Mouse (Mus musculus) gastrocnemius, adult 8-10 months (tissue): Measurements from ENCODE around the gene Rasa4. TPM values are rescaled to one million over a fixed set of nuclear protein-coding genes. Genes with fewer than 3 reads are reported as not detected.
A peak's percentile ranks its signal among the peaks of the same experiment; 100 is the strongest.
"Not testable (repeated sequence)": the region's sequence is repeated elsewhere in the genome, so short reads cannot be mapped to it uniquely, and the experiment has no call there.

Experiments used
- DNase-seq, 2 experiments: peaks; one replicate each; pipeline ENCODE4 v3.0.0; 2022; ENCODE audit warnings: low spot score in 2 of 2
- total RNA-seq, 4 experiments: library from RNA; stranded (reverse); gene quantifications; 2 replicates each; pipeline ENCODE4 v1.2.4; 2022

Rasa4 gene
- 10 to 100 TPM; 24.6 to 27.4 (median 26.7) TPM for total RNA-seq

DNA sequence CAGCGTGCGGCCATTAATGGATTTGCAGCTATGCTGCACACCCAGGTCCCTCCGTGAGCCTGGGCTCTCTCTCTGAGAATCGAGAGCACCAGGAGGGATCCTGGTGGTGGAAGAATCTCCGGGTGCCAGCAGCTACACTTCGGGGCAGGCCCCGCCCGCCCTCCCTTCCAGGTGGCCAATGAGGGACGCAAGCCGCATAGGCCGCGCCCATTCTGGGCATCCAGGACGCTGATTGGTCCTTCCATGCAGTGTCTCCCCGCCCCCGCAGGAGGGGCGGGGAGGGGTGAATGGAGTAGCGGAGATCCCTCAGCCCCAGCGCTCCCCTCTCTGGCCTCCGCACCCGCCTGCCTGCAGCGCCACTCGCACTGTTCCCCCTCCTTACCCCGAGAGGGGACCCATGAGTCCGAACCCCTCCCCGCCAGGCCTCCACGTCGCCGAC is at the start of gene Rasa4:
Rasa4 (plus strand) TSS at position 248 of the 439 bp plus-strand sequence.
- peak; percentile 94 to 95 for DNase-seq

DNA sequence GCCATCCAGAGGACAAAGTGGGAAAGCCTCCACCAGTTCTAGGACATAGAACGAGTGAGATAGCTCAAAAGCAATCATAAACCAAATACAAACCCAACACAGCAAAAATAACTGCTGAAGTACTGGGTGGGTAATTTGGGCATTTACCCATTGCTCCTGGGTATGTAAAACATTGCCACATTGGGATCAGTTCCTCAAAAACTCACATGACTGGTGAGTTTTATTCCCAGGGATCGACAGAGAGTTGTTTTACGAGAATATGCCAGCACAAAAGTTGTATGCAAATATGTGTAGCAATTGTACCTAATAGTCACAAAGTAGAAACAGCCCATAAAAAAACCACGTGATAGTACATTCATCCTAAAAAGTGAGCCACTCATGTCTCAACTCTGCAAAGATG is 48.8 kb upstream of the Rasa4 start:
- no peak for DNase-seq

DNA sequence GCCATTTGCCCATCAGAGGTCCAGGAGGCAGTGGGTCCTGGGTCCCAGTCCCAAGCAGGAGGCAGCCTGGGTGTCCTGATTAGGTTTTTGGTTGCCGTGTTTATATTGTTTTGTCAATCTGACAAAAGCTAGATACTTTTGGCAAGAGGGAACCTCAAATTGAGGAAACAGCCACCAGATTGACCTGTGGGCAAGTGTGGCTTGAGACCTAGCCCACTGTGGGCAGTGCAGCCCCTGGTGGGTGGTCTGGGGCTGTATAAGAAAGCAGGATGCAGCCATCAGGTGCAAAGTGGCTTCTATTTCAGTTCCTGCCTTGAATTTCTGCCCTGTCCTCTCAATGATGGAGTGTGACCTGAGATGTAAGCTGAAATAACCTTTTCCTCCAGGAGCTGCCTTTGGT is 48.4 kb upstream of the Rasa4 start:
- no peak for DNase-seq

DNA sequence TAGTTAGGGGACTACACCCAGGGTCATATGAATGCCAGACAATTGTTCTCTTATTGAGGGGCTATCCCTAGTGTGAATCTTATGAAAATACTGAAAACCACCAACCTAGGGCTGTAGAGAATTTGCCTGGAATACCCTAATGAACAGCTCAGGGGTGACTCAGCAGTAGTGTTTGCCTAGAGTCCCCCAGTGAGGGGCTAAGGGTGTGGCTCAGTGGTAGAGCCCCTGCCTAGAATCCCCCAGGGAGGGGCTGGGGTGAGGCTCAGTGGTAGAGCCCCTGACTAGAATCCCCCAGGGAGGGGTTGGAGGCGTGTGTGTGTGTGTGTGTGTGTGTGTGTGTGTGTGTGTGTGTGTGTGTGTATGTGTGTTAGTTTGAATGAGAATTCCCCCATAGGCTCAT is 47.0 kb upstream of the Rasa4 start:
- no peak for DNase-seq

DNA sequence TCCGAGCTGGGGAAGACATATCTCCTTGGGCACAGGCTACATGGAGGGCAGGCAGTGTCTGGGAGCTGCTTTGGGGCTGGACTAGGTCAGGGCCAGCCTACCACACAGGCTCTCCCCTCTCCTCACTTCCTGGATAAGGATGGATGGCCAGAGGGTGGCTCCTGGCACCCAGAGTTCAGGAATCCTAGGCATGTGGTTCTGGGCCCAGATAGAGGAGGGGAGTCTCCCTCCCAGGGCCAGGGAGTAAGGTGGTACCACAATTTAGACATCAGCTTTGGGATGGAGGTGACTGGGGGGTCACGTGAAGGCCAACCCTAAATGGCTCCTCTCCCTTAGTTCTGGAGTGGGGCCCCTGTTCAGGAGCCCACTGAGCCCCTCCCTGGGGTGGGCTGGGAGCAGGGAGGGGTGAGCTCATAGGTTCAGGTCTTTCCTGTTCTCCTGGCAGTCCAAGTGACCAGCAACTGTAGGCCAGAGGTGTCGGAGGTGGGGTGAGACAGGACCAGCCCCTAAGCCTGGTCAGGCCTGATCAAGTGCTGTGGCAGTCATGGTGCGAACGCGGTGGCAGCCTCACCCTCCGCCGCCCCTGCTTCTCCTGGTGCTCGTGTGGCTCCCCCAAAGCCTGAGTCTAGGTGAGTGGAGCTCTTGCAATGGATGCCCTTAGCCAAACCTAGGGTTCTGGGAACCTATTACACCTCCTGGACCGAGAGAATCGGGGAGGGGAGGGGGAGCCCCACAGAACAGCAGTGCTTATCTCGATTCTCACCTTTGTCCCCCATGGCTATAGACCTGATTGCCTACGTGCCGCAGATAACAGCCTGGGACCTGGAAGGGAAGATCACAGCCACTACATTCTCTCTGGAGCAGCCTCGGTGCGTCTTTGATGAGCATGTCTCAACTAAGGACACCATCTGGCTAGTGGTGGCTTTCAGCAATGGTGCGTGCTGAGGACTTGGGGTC is 45.2 kb upstream of the Rasa4 start, which contains the start of gene Upk3b:
Upk3b (plus strand) TSS at position 239 of the 957 bp plus-strand sequence.
- no peak for DNase-seq

DNA sequence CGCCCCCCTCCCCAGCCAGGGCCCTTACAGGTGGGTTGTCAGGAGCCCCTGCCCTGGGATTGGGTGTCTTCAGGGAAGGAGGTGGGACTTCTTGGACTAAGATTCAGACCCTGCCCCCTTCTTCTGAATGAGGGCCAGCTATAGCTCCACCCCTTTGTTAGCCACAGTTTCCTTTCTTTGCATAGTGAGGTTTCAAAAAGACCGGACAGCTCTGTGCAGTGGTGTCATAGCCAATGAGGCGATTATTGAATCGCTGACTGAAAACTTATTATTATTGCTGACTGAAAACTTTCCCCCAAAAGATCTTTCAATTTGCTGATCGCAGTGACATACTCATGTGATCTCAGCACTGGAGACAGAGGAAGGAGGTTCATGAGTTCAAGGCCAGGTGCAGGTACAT is 43.5 kb upstream of the Rasa4 start:
- DNase-seq = no peak

DNA sequence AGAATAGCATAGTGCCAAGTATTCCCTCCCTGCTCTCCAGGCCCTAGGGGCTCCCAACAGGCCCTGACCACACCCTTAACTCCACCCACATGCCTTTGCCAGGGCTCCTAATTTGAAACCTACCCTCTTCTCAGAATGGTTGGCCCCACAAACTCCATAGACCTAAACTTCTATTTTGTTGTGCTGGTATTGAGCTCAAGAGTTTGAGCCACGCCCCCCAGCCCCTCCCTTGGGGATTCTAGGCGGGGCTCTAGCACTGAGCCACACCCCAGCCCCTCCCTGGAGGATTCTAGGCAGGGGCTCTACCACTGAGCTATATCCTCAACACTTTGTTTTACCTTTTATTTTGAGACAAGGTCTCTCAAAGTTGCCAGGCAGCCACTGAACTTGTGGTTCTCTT is 42.5 kb upstream of the Rasa4 start:
- peak in 1 of 2 experiments; percentile 39 for DNase-seq

DNA sequence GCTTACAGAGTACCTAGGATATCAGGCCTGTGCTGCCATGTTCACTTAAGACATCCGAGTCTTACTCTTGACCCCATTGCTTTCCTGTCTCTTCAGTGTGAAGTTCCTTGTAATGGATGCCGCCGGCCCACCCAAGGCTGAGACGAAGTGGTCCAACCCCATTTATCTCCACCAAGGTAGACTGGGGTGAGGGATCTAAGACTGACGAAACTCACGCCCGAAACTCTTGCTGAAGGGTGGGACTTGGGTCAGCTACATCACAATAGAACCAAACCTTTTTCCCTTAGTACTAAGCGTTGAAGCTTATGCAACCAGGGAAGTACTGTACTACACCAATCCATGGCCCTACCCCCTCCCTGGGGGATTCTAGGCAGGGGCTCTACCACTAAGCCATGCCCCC is 42.0 kb upstream of the Rasa4 start:
- DNase-seq = no peak

DNA sequence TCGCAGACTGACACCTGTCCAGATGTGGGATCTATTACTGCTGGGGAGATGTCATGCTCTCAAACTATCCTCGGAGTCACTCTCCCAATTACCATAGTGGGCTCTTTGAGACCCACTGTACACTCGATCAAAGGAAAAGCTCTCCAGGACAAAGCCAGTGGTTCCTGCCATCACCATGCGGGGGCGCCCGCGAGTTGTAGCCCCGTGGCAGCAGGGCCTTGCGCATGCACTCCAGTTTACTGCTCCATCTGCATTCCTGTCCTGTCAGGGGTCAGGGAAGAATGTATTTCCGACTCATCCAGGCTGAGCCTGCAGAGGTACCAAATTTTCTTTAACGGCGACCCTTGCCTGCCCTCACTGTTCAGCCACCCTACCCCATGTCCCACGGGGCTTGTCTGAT is 38.9 kb upstream of the Rasa4 start:
- DNase-seq = no peak

DNA sequence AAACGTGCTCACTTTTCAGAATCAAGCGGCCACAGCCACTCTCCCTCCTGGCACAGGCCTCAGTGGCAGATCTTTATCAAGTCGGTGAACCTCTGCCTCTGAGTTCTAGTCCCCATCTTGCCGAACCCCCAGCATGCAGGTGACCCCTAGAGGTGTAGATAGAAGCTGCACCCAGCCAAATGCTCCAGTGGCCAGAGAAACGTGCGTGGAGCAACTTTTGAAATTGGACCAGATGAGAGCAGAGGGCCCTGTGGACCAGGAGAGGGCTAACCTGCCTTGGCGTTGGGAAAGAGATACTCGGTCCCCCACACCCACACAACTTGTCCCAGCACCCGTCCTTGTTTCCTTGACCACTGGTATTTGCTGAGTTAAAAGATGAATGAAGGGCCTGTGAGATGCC is 38.3 kb upstream of the Rasa4 start:
- no peak for DNase-seq

DNA sequence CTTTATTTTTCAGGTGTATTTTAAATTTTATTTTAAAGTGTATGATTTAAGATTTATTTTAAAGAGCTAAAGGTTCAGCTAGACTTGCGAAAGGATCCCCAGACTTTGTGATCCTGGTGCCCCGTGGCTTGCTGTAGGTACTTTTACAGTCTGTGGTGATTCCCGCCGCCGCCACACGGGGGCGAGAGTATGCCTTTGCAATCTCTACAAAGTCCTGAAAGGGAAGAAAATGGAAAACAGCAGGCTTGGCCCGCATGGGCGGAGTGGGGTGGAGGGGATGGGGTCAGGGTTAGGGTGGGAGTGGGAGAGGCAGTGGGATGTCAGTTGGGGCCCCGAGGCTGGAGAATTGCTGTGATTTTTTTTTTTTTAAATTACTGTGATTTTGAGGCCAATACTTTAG is 37.7 kb upstream of the Rasa4 start:
- DNase-seq = peak; percentile 75

DNA sequence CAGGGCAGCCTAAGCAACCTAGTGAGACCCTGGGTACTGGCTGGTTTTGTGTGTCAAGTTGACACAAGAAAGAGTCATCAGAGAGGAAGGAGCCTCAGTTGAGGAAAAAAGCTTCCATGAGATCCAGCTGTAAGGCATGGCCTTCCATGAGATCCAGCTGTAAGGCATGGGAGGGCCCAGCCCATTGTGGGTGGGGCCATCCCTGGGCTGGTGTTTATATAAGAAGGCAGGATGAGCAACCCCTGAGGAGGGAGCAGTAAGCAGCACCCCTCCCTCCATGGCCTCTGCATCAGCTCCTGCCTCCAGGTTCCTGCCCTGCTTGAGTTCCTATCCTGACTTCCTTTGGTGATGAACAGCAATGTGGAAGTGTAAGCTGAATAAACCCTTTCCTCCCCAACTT is 35.2 kb upstream of the Rasa4 start:
- DNase-seq = not testable (repeated sequence)

DNA sequence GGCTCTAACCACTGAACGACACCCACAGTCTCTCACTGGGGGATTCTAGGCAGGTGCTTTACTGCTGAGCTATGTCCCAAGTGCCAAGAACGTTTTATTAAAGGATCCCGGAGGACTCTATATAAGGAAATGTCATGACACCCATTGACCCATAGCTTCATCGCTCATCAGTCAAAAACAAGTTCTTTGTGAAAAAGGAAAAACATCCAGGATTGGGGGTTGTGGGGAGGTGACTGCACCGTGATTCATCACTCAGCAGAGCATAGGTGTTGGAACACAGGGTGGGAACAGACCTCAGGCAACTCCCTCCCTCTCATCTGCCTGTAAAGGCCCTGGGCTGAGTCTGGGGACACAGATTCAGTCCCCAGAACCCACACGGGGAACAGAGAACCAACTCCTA is 33.8 kb upstream of the Rasa4 start:
- DNase-seq = no peak

DNA sequence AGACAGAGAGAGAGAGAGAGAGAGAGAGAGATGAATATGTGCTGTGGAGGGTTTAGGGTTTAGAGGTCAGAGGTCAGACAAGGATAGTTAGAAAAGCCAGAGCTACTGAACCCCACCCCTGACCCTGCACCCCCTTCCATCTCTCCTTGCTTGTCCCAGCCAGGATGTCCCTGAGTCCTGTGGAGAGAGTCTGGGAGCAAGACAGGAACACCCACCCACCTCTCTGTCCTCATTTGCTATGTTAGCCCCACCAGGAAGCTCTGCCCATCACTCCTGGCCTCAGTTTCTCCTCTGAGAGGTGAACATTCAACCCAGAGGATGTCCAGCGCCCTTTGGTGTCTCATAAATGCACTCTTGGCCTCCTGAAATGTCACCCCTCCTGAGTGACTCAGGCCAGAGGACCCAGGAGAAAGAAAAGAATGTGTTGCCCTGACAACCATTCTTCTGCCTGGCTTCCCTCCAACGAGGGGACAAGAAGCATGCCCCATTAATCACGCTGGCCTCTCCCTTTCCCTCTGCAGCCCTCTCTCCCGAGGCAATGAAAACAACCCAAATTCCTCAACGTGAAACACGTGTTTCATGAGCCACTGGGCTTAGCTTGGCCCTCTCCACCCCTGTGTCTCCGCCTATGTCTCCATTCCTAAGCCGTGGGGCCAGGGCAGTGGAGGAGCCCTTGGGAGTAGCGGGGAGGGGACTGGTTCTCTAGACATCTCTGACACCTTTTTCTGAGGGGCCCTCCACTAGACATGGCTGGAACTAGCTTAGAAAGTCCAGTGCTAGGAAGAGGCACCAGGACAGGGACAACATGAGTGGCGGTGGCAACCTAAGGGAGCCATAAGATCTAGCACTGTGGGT is 32.3 kb upstream of the Rasa4 start:
- peak; percentile 16 to 38 for DNase-seq

DNA sequence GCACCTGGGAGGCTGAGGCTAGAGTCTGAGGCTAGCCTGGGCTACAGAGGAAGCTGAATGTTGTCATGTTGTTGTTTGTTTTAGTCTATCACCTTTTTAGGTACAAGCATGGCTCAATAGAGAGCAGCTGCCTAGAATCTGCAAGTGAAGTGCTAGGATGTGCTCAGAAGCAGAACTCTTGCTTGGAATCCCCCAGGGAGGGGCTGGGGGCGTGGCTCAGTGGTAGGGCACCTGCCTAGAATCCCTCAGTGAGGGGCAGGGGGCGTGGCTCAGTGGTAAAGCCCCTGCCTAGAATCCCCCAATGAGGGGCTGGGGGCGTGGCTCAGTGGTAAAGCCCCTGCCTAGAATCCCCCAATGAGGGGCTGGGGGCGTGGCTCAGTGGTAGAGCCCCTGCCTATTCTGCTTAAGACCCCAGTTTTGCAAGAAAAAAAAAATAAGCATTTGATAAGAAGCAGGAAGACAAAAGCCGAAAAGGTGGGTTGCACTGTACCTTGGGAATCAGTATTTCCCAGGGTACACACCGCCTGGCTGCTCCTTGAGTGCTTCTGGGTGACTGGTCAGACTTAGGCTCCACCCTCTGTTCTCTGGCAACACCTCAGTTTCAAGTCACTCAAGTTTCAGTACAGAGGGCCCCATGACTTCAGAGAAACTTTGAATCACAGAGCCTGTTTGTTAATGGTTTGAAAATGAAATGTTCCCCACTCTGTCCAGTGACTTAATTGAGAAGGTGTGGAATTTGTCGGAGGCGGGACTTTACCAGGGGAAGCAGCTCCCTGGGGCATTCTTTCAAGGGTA is 30.7 kb upstream of the Rasa4 start:
- DNase-seq = no peak

DNA sequence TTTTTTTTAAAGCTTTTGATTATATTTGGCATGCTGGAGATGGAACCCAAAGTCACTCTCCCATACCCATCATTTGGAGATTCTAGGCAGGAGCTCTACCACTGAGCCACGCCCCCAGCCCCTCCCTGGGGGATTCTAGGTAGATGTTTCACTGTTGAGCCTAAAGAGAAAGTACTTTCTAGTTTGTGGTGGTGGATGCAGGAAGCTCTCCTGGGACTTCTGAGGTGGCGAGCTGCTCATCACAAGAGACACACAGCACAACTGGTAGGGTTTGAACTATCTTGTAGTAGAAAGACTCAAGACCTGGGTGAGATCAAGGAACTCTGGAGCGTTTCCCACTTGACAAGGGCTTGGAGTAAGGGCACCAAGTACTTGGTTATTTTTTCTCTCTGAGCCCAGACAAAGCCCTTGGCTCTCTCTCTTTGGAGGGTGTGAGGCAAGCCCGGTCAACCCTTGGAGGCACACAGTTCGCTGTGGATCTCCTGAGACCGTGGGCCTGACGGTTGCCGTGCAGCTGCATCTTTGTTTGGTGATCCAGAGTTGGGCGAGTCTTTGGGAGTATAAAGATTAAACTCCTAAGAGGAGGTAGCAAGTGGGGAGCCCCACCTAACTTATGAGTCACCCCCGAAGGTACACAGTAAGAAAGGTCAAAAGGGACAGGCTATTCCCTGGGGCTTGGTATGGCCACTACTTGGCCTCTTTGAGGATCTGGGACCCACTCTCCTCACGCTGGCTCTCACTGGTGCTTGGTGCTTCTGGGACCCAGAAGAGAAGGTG is 29.2 kb upstream of the Rasa4 start, which contains the start of gene Upk3bl:
Upk3bl (plus strand) TSS at position 192 of the 777 bp plus-strand sequence.
- DNase-seq = no peak

DNA sequence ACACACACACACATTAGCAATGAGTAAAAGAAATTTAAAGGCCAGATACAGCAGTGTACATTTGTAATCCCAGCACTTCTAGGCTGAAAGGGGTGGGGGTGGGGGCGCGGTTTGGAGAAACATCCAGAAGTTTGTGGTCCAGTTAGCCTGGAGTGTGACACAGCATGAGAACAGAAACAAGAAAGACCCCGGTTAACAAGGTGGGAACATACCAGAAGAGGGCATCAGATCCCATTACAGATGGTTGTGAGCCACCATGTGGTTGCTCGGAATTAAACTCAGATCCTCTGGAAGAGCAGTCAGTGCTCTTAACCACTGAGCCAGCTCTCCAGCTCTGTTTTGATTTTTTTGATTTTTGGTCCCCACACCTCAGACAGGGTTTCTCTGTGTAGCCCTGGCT is 27.7 kb upstream of the Rasa4 start:
- no peak for DNase-seq

DNA sequence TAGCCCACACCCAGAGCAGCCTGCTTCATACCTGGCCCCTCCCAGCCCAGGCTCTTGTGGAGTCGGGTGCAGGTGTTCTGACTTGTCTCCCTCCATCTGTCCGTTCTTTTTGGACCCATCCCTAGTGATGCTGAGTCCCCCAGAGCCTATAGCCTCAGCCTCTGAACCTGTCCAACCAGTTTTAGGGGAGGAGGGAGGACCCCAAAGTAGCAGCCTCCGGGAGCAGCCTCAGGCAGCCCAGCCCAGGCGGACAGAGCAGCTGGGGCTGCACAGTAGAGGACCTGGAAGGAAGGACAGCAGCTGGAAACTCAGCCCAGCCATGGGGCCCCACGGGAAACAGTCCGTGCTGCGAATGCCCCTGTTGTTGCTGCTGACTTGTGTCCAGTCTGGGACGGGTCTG is 26.6 kb upstream of the Rasa4 start:
- DNase-seq = no peak

DNA sequence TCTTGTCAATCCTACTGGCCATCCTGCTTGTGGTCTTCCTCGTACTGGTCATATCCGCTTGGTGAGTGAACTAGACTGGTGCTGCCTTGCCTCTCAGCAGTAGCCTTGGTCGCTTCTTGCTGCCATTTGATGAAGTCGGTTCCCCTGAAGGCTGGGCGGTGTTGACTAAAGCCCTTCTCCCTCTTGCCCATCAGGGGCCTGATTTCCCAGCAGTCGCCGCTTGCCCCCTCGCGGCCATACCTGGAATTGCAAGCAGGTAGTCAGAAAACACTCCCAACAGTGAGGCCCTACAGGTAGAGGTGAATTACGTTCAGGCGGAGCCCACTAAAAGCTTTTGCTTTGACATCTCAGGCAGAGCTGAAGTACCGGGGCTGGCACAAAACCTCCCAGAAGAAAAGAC is 22.1 kb upstream of the Rasa4 start:
- DNase-seq = peak; percentile 70 to 72

DNA sequence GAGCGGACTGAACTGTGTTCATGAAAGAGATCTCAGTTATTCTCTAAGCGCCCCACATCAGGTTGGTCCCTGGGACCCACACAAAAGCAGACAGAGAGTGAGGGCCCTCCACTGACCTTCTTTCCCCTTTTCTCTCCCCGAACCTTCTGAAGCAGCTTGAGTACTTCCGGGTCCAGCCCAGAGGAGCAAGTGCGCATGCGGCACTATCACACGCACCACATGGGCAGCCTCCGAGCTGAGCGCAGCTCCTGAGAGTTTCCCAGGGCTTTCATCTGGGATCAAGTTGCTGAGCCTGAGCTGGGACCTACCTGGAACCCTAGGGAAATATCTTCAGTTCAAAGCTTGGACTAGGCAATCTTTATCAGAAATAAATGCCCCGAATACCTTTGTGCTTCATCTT is 19.8 kb upstream of the Rasa4 start:
- DNase-seq = no peak
